Mouse (Mus musculus): ENCODE results near the gene Kng2.
"Not testable (repeated sequence)": the region's sequence is repeated elsewhere in the genome, so short reads cannot be mapped to it uniquely, and the experiment has no call there.

Kng2 gene

GRCm38 (mm10) chr16:22963293-22963692 lies 66.0 kb downstream of the Kng2 start:
- in situ Hi-C loops (cut with MboI; ENCODE audit: unreplicated experiment in 2 of 2): loop anchor here in 1 of 2 experiments (10.0 kb wide), 1 partner anchor 482 kb away; no protein-coding TSS in a partner anchor

- in situ Hi-C loops (cut with MboI; ENCODE audit: unreplicated experiment in 2 of 2): loop anchor here in 1 of 2 experiments (10.0 kb wide), 1 partner anchor 483 kb away; no protein-coding TSS in a partner anchor
Observed at GRCm38 (mm10) chr16:22962256-22962655, 67.0 kb downstream of the Kng2 start.

GRCm38 (mm10) chr16:22961073-22961472 lies 68.2 kb downstream of the Kng2 start:
- in situ Hi-C loops (cut with MboI; ENCODE audit: unreplicated experiment in 2 of 2): loop anchor here in 1 of 2 experiments (10.0 kb wide), 1 partner anchor 484 kb away; no protein-coding TSS in a partner anchor

GRCm38 (mm10) chr16:22956085-22956439 lies 73.2 kb downstream of the Kng2 start:
- in situ Hi-C loops (cut with MboI; ENCODE audit: unreplicated experiment in 2 of 2): loop anchor here (10.0 kb wide), 2 partner anchors 391 to 651 kb away; no protein-coding TSS in a partner anchor

GRCm38 (mm10) chr16:22955397-22956084 lies 73.7 kb downstream of the Kng2 start:
- in situ Hi-C loops (cut with MboI; ENCODE audit: unreplicated experiment in 2 of 2): loop anchor here (10.0 kb wide), 2 partner anchors 391 to 651 kb away; no protein-coding TSS in a partner anchor

GRCm38 (mm10) chr16:22953069-22953468 lies 76.2 kb downstream of the Kng2 start:
- in situ Hi-C loops (cut with MboI; ENCODE audit: unreplicated experiment in 2 of 2): loop anchor here (5.0 to 10.0 kb wide), 3 partner anchors 76 to 648 kb away; no protein-coding TSS in a partner anchor

GRCm38 (mm10) chr16:22950840-22951395 lies 78.4 kb downstream of the Kng2 start, which contains the start of gene Hrg:
Gene Hrg (plus strand): TSS chr16:22951072.
- in situ Hi-C loops (cut with MboI; ENCODE audit: unreplicated experiment in 2 of 2): loop anchor here (5.0 to 10.0 kb wide), 3 partner anchors 74 to 646 kb away; no protein-coding TSS in a partner anchor

- in situ Hi-C loops (cut with MboI; ENCODE audit: unreplicated experiment in 2 of 2): no loop called here
Observed at GRCm38 (mm10) chr16:22947371-22947770, 81.9 kb downstream of the Kng2 start.

GRCm38 (mm10) chr16:22941825-22942476 lies 87.3 kb downstream of the Kng2 start:
- in situ Hi-C loops (cut with MboI; ENCODE audit: unreplicated experiment in 2 of 2): not testable (repeated sequence)

- in situ Hi-C loops (cut with MboI; ENCODE audit: unreplicated experiment in 2 of 2): no loop called here
Observed at GRCm38 (mm10) chr16:22939120-22939695, 90.1 kb downstream of the Kng2 start.

GRCm38 (mm10) chr16:22938541-22938940 lies 90.7 kb downstream of the Kng2 start:
- in situ Hi-C loops (cut with MboI; ENCODE audit: unreplicated experiment in 2 of 2): no loop called here

GRCm38 (mm10) chr16:22937631-22938030 lies 91.7 kb downstream of the Kng2 start:
- in situ Hi-C loops (cut with MboI; ENCODE audit: unreplicated experiment in 2 of 2): no loop called here

Measured in v-Abl transformed pro-B cells (cell line).